Mouse (Mus musculus) central nervous system, embryonic 11.5 days (tissue): ENCODE results near the gene Cog7. TPM values are rescaled to one million over a fixed set of nuclear protein-coding genes. Genes with fewer than 3 reads are reported as not detected.

Source experiments
- polyA plus RNA-seq: library from polyadenylated mRNA; depleted of rRNA; stranded (reverse); fragments of >200 nt; gene quantifications from 2 replicates; pipeline ENCODE4 v1.2.3, GENCODE M21; 2012; rRNA removed

Gene Cog7
- polyA plus RNA-seq, result 12.3 and 13.8 TPM in 2 replicates

GRCm38 (mm10) chr7:121981307-121981871 lies at the start of gene Cog7:
Gene Cog7 (minus strand): TSS chr7:121981711.

GRCm38 (mm10) chr7:122020667-122021354 lies 39.3 kb upstream of the Cog7 start, which contains the start of gene Gga2:
Gene Gga2 (minus strand): TSS chr7:122021222.

GRCm38 (mm10) chr7:121864858-121865585 lies 116.5 kb downstream of the Cog7 start, which contains the start of gene Scnn1b:
Gene Scnn1b (plus strand): TSS chr7:121865038.

Other genes with a start within 250 kb of the Cog7 start
- 0.02 and 0.16 TPM in 2 replicates for gene Scnn1g, start 247.2 kb downstream of the Cog7 start, polyA plus RNA-seq
- 0.19 TPM in 1 of 2 replicates, not detected in the other for gene Scnn1b, start 116.7 kb downstream of the Cog7 start, polyA plus RNA-seq
- gene Gga2, start 39.5 kb upstream of the Cog7 start, polyA plus RNA-seq, result 62.8 and 90.7 TPM in 2 replicates
- gene Ubfd1, start 85.5 kb upstream of the Cog7 start, polyA plus RNA-seq, result 56.3 and 81.8 TPM in 2 replicates
- 11.9 and 13.1 TPM in 2 replicates for gene Ears2, start 85.6 kb upstream of the Cog7 start, polyA plus RNA-seq
- 114 and 185 TPM in 2 replicates for gene Ndufab1, start 120.2 kb upstream of the Cog7 start, polyA plus RNA-seq
- 15.6 and 18.9 TPM in 2 replicates for gene Palb2, start 151.3 kb upstream of the Cog7 start, polyA plus RNA-seq
- 69.4 and 109 TPM in 2 replicates for gene Dctn5, start 151.3 kb upstream of the Cog7 start, polyA plus RNA-seq
- gene Plk1, start 177.7 kb upstream of the Cog7 start, polyA plus RNA-seq, result 70.2 and 101 TPM in 2 replicates
- gene Ern2, start 204.5 kb upstream of the Cog7 start, polyA plus RNA-seq, result 0.08 and 0.12 TPM in 2 replicates
- gene Chp2, start 237.8 kb upstream of the Cog7 start, polyA plus RNA-seq, result 0.31 and 0.70 TPM in 2 replicates